Mouse (Mus musculus) brain, embryonic 14.5 days (tissue): ENCODE results near the gene Srebf2.

Experiments used
- CTCF ChIP-seq: fragments of 200-500 bp; IDR thresholded peaks from 2 replicates; pipeline ENCODE4 v1.5.1; 2012; ENCODE audit warnings: inconsistent platforms, mild to moderate bottlenecking, moderate library complexity, borderline replicate concordance; ENCODE audit not compliant: insufficient read depth, insufficient read length; ENCODE audit errors: extremely low read depth
- POLR2A ChIP-seq: fragments of 200-500 bp; IDR thresholded peaks from 2 replicates; pipeline ENCODE4 v1.6.1; 2012; ENCODE audit warnings: mild to moderate bottlenecking, inconsistent platforms, borderline replicate concordance; ENCODE audit not compliant: poor library complexity, insufficient read depth, insufficient read length, severe bottlenecking; ENCODE audit errors: extremely low read depth

DNA sequence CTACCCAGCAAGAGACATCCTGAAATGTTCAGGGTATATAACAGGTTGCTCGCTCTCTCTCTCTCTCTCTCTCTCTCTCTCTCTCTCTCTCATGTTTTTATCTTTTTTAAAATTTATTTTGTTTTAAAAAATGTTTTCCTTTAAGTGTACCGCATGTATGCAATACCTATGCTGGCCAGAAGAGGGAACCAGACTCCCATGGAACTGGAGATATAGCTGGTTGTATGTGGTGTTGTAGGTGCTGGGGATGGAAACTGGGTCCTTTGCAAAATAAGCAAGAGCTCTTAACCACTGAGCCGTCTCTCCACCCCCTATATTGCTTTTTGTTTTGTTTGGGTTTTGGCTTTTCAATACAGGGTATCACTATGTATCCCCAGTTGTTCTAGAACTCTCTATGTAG lies 104.6 kb downstream of the Srebf2 start:
- TF ChIP-seq POLR2A (no peak), CTCF (no peak; the same call in 1 of the 2 replicates)
